Mouse (Mus musculus) monocyte, adult 59 days (primary cell): ENCODE results near the gene Slc43a1. TPM values are rescaled to one million over a fixed set of nuclear protein-coding genes. Genes with fewer than 3 reads are reported as not detected.

ENCODE experiments used
- total RNA-seq, 2 experiments: library from RNA; stranded (reverse); gene quantifications; one replicate each; pipeline ENCODE4 v1.2.4; 2023

The Slc43a1 gene
- 1 to 10 TPM in 1 of 2 experiments, under 1 TPM in 1; 0.16 to 1.1 TPM for total RNA-seq

GRCm38 (mm10) chr2:84838593-84838949, at the start of gene Slc43a1:
Gene Slc43a1, plus strand, starts transcription at chr2:84838850.

GRCm38 (mm10) chr2:84798493-84798921, 40.1 kb upstream of the Slc43a1 start, which contains the start of gene Ube2l6:
Gene Ube2l6, plus strand, starts transcription at chr2:84798828.

DNA sequence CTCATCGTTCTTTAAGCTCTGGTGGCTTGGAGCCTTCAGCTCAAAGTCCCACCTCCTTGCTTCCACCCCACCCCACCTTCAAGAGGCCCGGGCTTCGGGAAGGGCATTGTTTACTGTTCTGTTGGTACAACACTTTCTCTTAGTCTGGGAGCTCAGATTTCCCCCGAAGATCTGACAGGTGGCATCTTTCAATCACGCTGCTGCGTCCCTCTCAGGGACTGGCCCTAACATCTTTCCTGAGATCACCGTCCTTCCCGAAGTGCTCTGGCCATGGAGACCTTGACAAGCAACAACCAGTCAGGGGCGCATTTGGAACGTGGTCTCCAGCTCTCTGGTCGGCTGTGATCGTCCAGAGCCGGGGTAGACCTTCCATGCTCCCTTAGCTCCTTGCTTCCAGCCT, 16.1 kb upstream of the Slc43a1 start, which contains the start of gene Smtnl1:
Smtnl1 (minus strand) TSS at position 101 of the 400 bp plus-strand sequence.

DNA sequence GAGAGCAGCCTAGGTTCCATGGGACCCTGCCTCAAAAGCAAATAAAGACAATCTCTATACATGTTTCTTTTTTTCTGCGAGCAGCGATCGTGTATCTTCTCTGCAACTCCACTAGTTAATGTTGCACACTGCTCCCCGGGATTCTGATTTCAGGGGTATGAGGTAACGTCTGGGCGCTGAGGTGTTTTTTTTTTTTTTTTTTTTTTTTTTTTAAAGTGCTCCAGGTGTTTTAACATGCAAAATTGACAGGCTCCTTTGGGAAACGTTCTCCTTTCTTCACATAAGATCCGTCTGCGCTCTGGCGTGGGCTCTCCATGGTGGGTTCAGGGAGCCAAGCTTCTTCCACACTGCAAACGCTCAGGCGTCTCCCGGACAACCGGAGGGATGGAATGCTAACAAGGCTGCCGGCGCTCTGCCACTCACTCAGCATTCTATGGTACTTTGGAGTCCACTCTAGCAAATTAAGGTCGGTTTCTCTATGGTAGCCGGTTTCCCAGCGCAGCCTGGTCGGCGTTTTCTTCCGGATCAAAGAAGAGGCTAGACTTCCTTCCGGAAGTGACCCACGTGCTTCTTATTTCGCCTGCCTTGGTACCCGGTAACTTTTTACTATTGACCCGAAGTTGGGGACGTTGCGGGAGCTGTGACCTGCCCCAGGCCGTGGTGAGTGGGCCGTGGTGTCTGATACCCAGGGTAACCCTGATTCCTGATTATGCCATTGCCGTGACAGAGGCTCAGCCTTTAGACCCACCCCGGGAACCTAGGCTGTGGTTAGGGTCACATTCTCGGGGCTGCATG, 12.0 kb upstream of the Slc43a1 start, which contains the start of gene Timm10:
Timm10 (plus strand) TSS at position 510 of the 795 bp plus-strand sequence.

GRCm38 (mm10) chr2:84886234-84886731, 47.6 kb downstream of the Slc43a1 start, which contains the start of gene Rtn4rl2:
Gene Rtn4rl2, minus strand, starts transcription at chr2:84886710.

Other genes starting within 250 kb of the Slc43a1 start
- 10 to 100 TPM; 63.0 to 73.0 TPM for gene Ctnnd1, start 188.1 kb upstream of the Slc43a1 start, total RNA-seq
- gene Btbd18, start 179.8 kb upstream of the Slc43a1 start, total RNA-seq: under 1 TPM; 0.21 TPM
- 10 to 100 TPM; 22.3 to 23.7 TPM for gene Selenoh, start 168.1 kb upstream of the Slc43a1 start, total RNA-seq
- gene Gm28635, start 160.8 kb upstream of the Slc43a1 start, total RNA-seq: not detected
- 1 to 10 TPM; 8.4 to 8.7 TPM for gene Med19, start 160.4 kb upstream of the Slc43a1 start, total RNA-seq
- 10 to 100 TPM; 23.2 to 24.2 TPM for gene Tmx2, start 159.7 kb upstream of the Slc43a1 start, total RNA-seq
- gene Zdhhc5, start 123.7 kb upstream of the Slc43a1 start, total RNA-seq: 10 to 100 TPM; 41.6 to 44.0 TPM
- 10 to 100 TPM; 12.3 to 14.4 TPM for gene Clp1, start 111.5 kb upstream of the Slc43a1 start, total RNA-seq
- gene Ypel4, start 104.8 kb upstream of the Slc43a1 start, total RNA-seq: not detected
- not detected for gene Gm19426, start 95.2 kb upstream of the Slc43a1 start, total RNA-seq
- 1 to 10 TPM in 1 of 2 experiments, under 1 TPM in 1; 0.39 to 2.2 TPM for gene Serping1, start 63.4 kb upstream of the Slc43a1 start, total RNA-seq
- 10 to 100 TPM; 27.3 to 35.8 TPM for gene Ube2l6, start 40.0 kb upstream of the Slc43a1 start, total RNA-seq
- not detected for gene Smtnl1, start 16.2 kb upstream of the Slc43a1 start, total RNA-seq
- gene Timm10, start 11.9 kb upstream of the Slc43a1 start, total RNA-seq: 10 to 100 TPM in 1 of 2 experiments, 1 to 10 TPM in 1; 10.0 to 12.7 TPM
- gene Rtn4rl2, start 47.9 kb downstream of the Slc43a1 start, total RNA-seq: not detected
- 1 to 10 TPM; 5.6 to 7.0 TPM for gene Slc43a3, start 97.7 kb downstream of the Slc43a1 start, total RNA-seq
- 1 to 10 TPM; 1.0 to 5.5 TPM for gene Prg2, start 141.6 kb downstream of the Slc43a1 start, total RNA-seq
- gene Prg3, start 149.4 kb downstream of the Slc43a1 start, total RNA-seq: not detected
- gene Ssrp1, start 198.4 kb downstream of the Slc43a1 start, total RNA-seq: 10 to 100 TPM; 73.4 to 76.5 TPM
- not detected for gene P2rx3, start 198.6 kb downstream of the Slc43a1 start, total RNA-seq
- 10 to 100 TPM; 14.2 to 18.6 TPM for gene Tnks1bp1, start 209.2 kb downstream of the Slc43a1 start, total RNA-seq